13 mouse cellular contexts compared by ENCODE assay signal in the genomic region with DNA sequence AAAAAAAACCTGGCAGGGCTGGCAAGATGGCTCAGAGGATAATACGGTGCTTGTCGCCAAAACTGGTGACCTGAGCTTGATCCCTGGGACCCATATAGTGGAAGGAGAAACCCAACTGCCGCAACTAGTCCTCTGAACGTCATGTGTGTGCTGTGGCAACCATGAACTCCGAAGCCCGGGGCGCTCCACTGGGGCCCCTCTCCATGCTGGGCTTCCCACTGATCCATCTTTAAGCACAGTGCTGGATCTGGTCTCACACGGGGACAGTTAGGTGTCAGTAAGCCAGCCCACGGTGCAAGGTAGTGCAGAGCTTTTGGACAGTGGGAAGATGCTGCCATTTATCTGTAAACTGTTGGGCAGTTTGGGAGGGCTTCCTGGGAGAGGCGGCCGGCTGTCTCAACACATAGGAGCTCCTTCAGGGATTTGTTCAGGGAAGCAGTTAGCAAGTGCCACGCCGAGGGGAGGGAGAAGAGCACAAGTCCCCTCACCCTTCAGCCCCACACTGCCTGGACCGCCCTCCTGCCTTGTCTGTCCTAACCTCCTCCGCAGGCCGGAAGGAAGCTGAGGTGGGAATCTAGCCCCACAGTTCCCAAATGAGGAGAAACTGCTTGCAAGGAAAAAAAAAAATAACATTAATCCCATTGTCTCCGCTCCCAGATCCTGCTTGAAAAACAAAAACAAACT. TPM values are rescaled to one million over a fixed set of nuclear protein-coding genes. Genes with fewer than 3 reads are reported as not detected.
A peak's percentile ranks its signal among the peaks of the same experiment; 100 is the strongest.
DNase-seq lines count a peak whose midpoint lies in the region; ATAC-seq lines count a peak whose summit lies in the region.
"Had no signal": no experiment of that assay in that cellular context is flagged by ENCODE, and none has a peak within 500 bp of the region (broad histone marks: within the 10 kb centered on the region; RNA-seq: fewer than 3 reads in every experiment).

No protein-coding gene starts in this region.

- no peaks in the 10 kb centered on the region for H3K36me3 ChIP-seq in hindbrain, embryonic 10.5 days
- no peaks in the 10 kb centered on the region for H3K36me3 ChIP-seq in hindbrain, embryonic 12.5 days
- no peaks in the 10 kb centered on the region for H3K36me3 ChIP-seq in liver, embryonic 16.5 days (ENCODE audit: control insufficient read depth, insufficient read depth)
- H3K36me3 ChIP-seq: hindbrain, embryonic 15.5 days had no signal

- 72% methylated on average over 17 of the region's 17 CpGs for WGBS in hindbrain, embryonic 10.5 days
- WGBS in hindbrain, embryonic 12.5 days, result 73% methylated on average over 17 of the region's 17 CpGs
- 63% methylated on average over 17 of the region's 17 CpGs for WGBS in liver, embryonic 16.5 days (ENCODE audit: insufficient replicate concordance)

- peaks cover 57% of the 10 kb centered on the region for H3K4me1 ChIP-seq in hindbrain, embryonic 10.5 days (replicated peaks)
- peaks cover 16% of the 10 kb centered on the region for H3K4me1 ChIP-seq in hindbrain, embryonic 12.5 days
- H3K4me1 ChIP-seq in liver, embryonic 16.5 days (ENCODE audit: control insufficient read depth, low read depth, low read length), result peaks cover 8% of the 10 kb centered on the region; the same call in 1 of the 2 replicates
- H3K4me1 ChIP-seq: hindbrain, embryonic 15.5 days had no signal

- no peak for ATAC-seq in hindbrain, embryonic 12.5 days (ENCODE audit: low FRiP score)
- ATAC-seq in liver, embryonic 16.5 days (ENCODE audit: low read depth), result no peak
- no peak for ATAC-seq in megakaryocyte-erythroid progenitor cell, adult 5-6 weeks (replicated peaks; ENCODE audit: low FRiP score, low TSS enrichment, poor library complexity, severe bottlenecking)
- ATAC-seq: forebrain, embryonic 14.5 days had no signal

- intact Hi-C loops in heart, postnatal 10 days (cut with DNase I), result loop anchor here (2.0 kb wide), 1 partner anchor 15 kb away; no protein-coding TSS in a partner anchor

- peak overlapping the region; percentile 50; the same call in 1 of the 2 replicates for H3K27ac ChIP-seq in hindbrain, embryonic 10.5 days
- no peak overlapping the region for H3K27ac ChIP-seq in hindbrain, embryonic 12.5 days
- H3K27ac ChIP-seq in liver, embryonic 16.5 days (ENCODE audit: low read length), result 0 out of 2 replicates have a peak overlapping the region, but pooled peaks have one; percentile 1

- no peak overlapping the region for H3K4me3 ChIP-seq in hindbrain, embryonic 10.5 days
- no peak overlapping the region for H3K4me3 ChIP-seq in hindbrain, embryonic 12.5 days
- no peak overlapping the region for H3K4me3 ChIP-seq in liver, embryonic 16.5 days (ENCODE audit: low read depth, low read length)
- H3K4me3 ChIP-seq: hindbrain, embryonic 15.5 days had no signal

- no peak for DNase-seq in hindbrain, embryonic 10.5 days (ENCODE audit: low spot score)
- DNase-seq in ovary, postnatal 36 days (ENCODE audit: low spot score), result peak; percentile 8
- no peak for DNase-seq in ovary, postnatal 10 days (ENCODE audit: low spot score)
- peak; percentile 44 to 63 for DNase-seq in heart, postnatal 10 days
- DNase-seq in thymus, postnatal 14 days, result no peak
- DNase-seq: midbrain, embryonic 14.5 days; spleen, adult 18-20 months; thymus, postnatal 36 days had no signal

- H3K4me2 ChIP-seq in hindbrain, embryonic 12.5 days (replicated peaks), result no peak overlapping the region
- no peak overlapping the region for H3K4me2 ChIP-seq in liver, embryonic 16.5 days (ENCODE audit: low read depth, low read length)
- H3K4me2 ChIP-seq: hindbrain, embryonic 15.5 days had no signal

- no peak overlapping the region for H3K9ac ChIP-seq in hindbrain, embryonic 12.5 days
- H3K9ac ChIP-seq in liver, embryonic 16.5 days (ENCODE audit: low read depth, low read length), result no peak overlapping the region
- H3K9ac ChIP-seq: hindbrain, embryonic 15.5 days had no signal

- peaks cover 18% of the 10 kb centered on the region; the same call in 1 of the 2 replicates for H3K27me3 ChIP-seq in hindbrain, embryonic 10.5 days (ENCODE audit: insufficient read depth, poor library complexity, severe bottlenecking)
- peaks cover 4% of the 10 kb centered on the region for H3K27me3 ChIP-seq in hindbrain, embryonic 12.5 days
- no peaks in the 10 kb centered on the region for H3K27me3 ChIP-seq in liver, embryonic 16.5 days (ENCODE audit: control insufficient read depth, insufficient read depth, low read depth, low read length)
- H3K27me3 ChIP-seq: hindbrain, embryonic 15.5 days had no signal

- H3K9me3 ChIP-seq in hindbrain, embryonic 10.5 days, result no peaks in the 10 kb centered on the region
- no peaks in the 10 kb centered on the region for H3K9me3 ChIP-seq in hindbrain, embryonic 12.5 days (replicated peaks)
- no peaks in the 10 kb centered on the region for H3K9me3 ChIP-seq in liver, embryonic 16.5 days (replicated peaks; ENCODE audit: control insufficient read depth, low read length)
- H3K9me3 ChIP-seq: hindbrain, embryonic 15.5 days had no signal

RNA-seq across cellular contexts. Expression of a gene that starts 10.6 kb away (rescaled TPM):
- 24.6 and 28.5 TPM in 2 replicates for polyA plus RNA-seq in hindbrain, embryonic 10.5 days (2016; fragmentation: Nextera tagmentation; extraction: Ambion mirVana)
- 21.9 and 24.5 TPM in 2 replicates for polyA plus RNA-seq in hindbrain, embryonic 12.5 days (2016; fragmentation: Nextera tagmentation; extraction: Ambion mirVana)
- total RNA-seq in heart, postnatal 10 days (2021), result 100 to 1,000 TPM; 179 to 224 TPM
- 7.3 and 9.7 TPM in 2 replicates for polyA plus RNA-seq in liver, embryonic 16.5 days (2015; fragmentation: Nextera tagmentation; extraction: Ambion mirVana)
- total RNA-seq in megakaryocyte-erythroid progenitor cell, adult 5-6 weeks (2014; fragmentation: Nextera tagmentation), result 0.72 and 1.6 TPM in 2 replicates
- 0.11 and 1.4 TPM in 2 replicates for total RNA-seq in megakaryocyte-erythroid progenitor cell, adult 5-6 weeks (2017)

Comparison
In these comparisons a context has a peak if more than half of its experiments do, and no peak if none do; other contexts are left out.
1. DNase-seq: peak in ovary, postnatal 36 days (single experiment) and heart, postnatal 10 days (2 of 2); none in hindbrain, embryonic 10.5 days (single experiment), ovary, postnatal 10 days (single experiment) and thymus, postnatal 14 days (single experiment).